Mouse (Mus musculus): ENCODE measurements around the gene Exoc7. TPM values are rescaled to one million over a fixed set of nuclear protein-coding genes. Genes with fewer than 3 reads are reported as not detected.

The Exoc7 gene
- polyA plus RNA-seq (2015; fragmentation: Nextera tagmentation; extraction: Ambion mirVana): 44.6 and 49.2 TPM in 2 replicates

GRCm38 (mm10) chr11:116307019-116307725 lies at the start of gene Exoc7:
Gene Exoc7 (minus strand): TSS chr11:116307233.
- Histone ChIP-seq H3K4me1 (replicated peaks; ENCODE audit: control insufficient read depth, insufficient read depth, low read length) (0 out of 2 replicates have a peak, but pooled peaks cover 3% of the 10 kb centered on the region), H3K9ac (ENCODE audit: low read depth, low read length) (peak within 1 kb of the TSS; percentile 84), H3K4me2 (replicated peaks; ENCODE audit: low read depth) (peak within 1 kb of the TSS; percentile 83), H3K27me3 (replicated peaks; ENCODE audit: control insufficient read depth, insufficient read depth, low read length) (no peaks in the 10 kb centered on the region), H3K9me3 (ENCODE audit: control insufficient read depth) (no peaks in the 10 kb centered on the region), H3K4me3 (ENCODE audit: low read depth, low read length) (peak within 1 kb of the TSS; percentile 72), H3K27ac (ENCODE audit: low read depth, low read length) (no peak within 1 kb of the TSS), H3K36me3 (ENCODE audit: control insufficient read depth, insufficient read depth) (peaks cover 25% of the 10 kb centered on the region)
- 85% methylated on average over 10 of the region's 10 CpGs for WGBS
- no peak for TF ChIP-seq CTCF (IDR thresholded peaks at IDR 0.05; ENCODE audit: low read depth)
- peak; percentile 16; the same call in 1 of the 2 replicates for ATAC-seq

- TF ChIP-seq CTCF (IDR thresholded peaks at IDR 0.05; ENCODE audit: low read depth): 0 out of 2 replicates have a peak, but pooled peaks have one; percentile 3
- Histone ChIP-seq H3K9ac (ENCODE audit: low read depth, low read length) (no peak overlapping the region), H3K36me3 (ENCODE audit: control insufficient read depth, insufficient read depth) (peaks cover 11% of the 10 kb centered on the region; the same call in 1 of the 2 replicates), H3K4me3 (ENCODE audit: low read depth, low read length) (no peak overlapping the region), H3K9me3 (ENCODE audit: control insufficient read depth) (no peaks in the 10 kb centered on the region), H3K27ac (ENCODE audit: low read depth, low read length) (no peak overlapping the region), H3K4me1 (replicated peaks; ENCODE audit: control insufficient read depth, insufficient read depth, low read length) (0 out of 2 replicates have a peak, but pooled peaks cover 4% of the 10 kb centered on the region), H3K27me3 (replicated peaks; ENCODE audit: control insufficient read depth, insufficient read depth, low read length) (no peaks in the 10 kb centered on the region), H3K4me2 (replicated peaks; ENCODE audit: low read depth) (no peak overlapping the region)
- ATAC-seq: 0 out of 2 replicates have a peak, but pooled peaks have one; percentile 23
- WGBS: 63% methylated on average over 17 of the region's 17 CpGs
Observed at GRCm38 (mm10) chr11:116354521-116354920, 47.5 kb upstream of the Exoc7 start.

- H3K27me3 ChIP-seq (replicated peaks; ENCODE audit: control insufficient read depth, insufficient read depth, low read length): no peaks in the 10 kb centered on the region
- no peak overlapping the region for H3K4me3 ChIP-seq (ENCODE audit: low read depth, low read length)
- 0 out of 2 replicates have a peak, but pooled peaks cover 4% of the 10 kb centered on the region for H3K4me1 ChIP-seq (replicated peaks; ENCODE audit: control insufficient read depth, insufficient read depth, low read length)
- H3K36me3 ChIP-seq (ENCODE audit: control insufficient read depth, insufficient read depth): peaks cover 7% of the 10 kb centered on the region; the same call in 1 of the 2 replicates
- H3K27ac ChIP-seq (ENCODE audit: low read depth, low read length): peak overlapping the region; percentile 57
- H3K9me3 ChIP-seq (ENCODE audit: control insufficient read depth): no peaks in the 10 kb centered on the region
- no peak overlapping the region for H3K9ac ChIP-seq (ENCODE audit: low read depth, low read length)
- 64% methylated on average over 8 of the region's 8 CpGs for WGBS
- TF ChIP-seq CTCF (IDR thresholded peaks at IDR 0.05; ENCODE audit: low read depth): no peak
- H3K4me2 ChIP-seq (replicated peaks; ENCODE audit: low read depth): no peak overlapping the region
- ATAC-seq: peak; percentile 35; the same call in 1 of the 2 replicates
Observed at GRCm38 (mm10) chr11:116353535-116353934, 46.5 kb upstream of the Exoc7 start.

GRCm38 (mm10) chr11:116351294-116351693 lies 44.3 kb upstream of the Exoc7 start:
- ATAC-seq: peak; percentile 14; the same call in 1 of the 2 replicates
- WGBS: 73% methylated on average over 5 of the region's 5 CpGs
- H3K4me3 ChIP-seq (ENCODE audit: low read depth, low read length): no peak overlapping the region
- H3K27me3 ChIP-seq (replicated peaks; ENCODE audit: control insufficient read depth, insufficient read depth, low read length): no peaks in the 10 kb centered on the region
- TF ChIP-seq CTCF (IDR thresholded peaks at IDR 0.05; ENCODE audit: low read depth): peak; percentile 64
- no peak overlapping the region for H3K27ac ChIP-seq (ENCODE audit: low read depth, low read length)
- no peak overlapping the region for H3K9ac ChIP-seq (ENCODE audit: low read depth, low read length)
- peaks cover 14% of the 10 kb centered on the region; the same call in 1 of the 2 replicates for H3K36me3 ChIP-seq (ENCODE audit: control insufficient read depth, insufficient read depth)
- 0 out of 2 replicates have a peak, but pooled peaks cover 4% of the 10 kb centered on the region for H3K4me1 ChIP-seq (replicated peaks; ENCODE audit: control insufficient read depth, insufficient read depth, low read length)
- no peak overlapping the region for H3K4me2 ChIP-seq (replicated peaks; ENCODE audit: low read depth)
- no peaks in the 10 kb centered on the region for H3K9me3 ChIP-seq (ENCODE audit: control insufficient read depth)

GRCm38 (mm10) chr11:116347955-116348354 lies 40.9 kb upstream of the Exoc7 start:
- H3K27me3 ChIP-seq (replicated peaks; ENCODE audit: control insufficient read depth, insufficient read depth, low read length): no peaks in the 10 kb centered on the region
- no peak overlapping the region for H3K9ac ChIP-seq (ENCODE audit: low read depth, low read length)
- no peak overlapping the region for H3K4me2 ChIP-seq (replicated peaks; ENCODE audit: low read depth)
- H3K36me3 ChIP-seq (ENCODE audit: control insufficient read depth, insufficient read depth): peaks cover 12% of the 10 kb centered on the region; the same call in 1 of the 2 replicates
- WGBS: 82% methylated on average over 5 of the region's 5 CpGs
- no peaks in the 10 kb centered on the region for H3K4me1 ChIP-seq (replicated peaks; ENCODE audit: control insufficient read depth, insufficient read depth, low read length)
- no peak overlapping the region for H3K27ac ChIP-seq (ENCODE audit: low read depth, low read length)
- TF ChIP-seq CTCF (IDR thresholded peaks at IDR 0.05; ENCODE audit: low read depth): no peak
- no peak overlapping the region for H3K4me3 ChIP-seq (ENCODE audit: low read depth, low read length)
- no peak for ATAC-seq
- H3K9me3 ChIP-seq (ENCODE audit: control insufficient read depth): no peaks in the 10 kb centered on the region

- no peak for TF ChIP-seq CTCF (IDR thresholded peaks at IDR 0.05; ENCODE audit: low read depth)
- H3K9me3 ChIP-seq (ENCODE audit: control insufficient read depth): no peaks in the 10 kb centered on the region
- H3K27me3 ChIP-seq (replicated peaks; ENCODE audit: control insufficient read depth, insufficient read depth, low read length): no peaks in the 10 kb centered on the region
- H3K4me2 ChIP-seq (replicated peaks; ENCODE audit: low read depth): no peak overlapping the region
- peaks cover 13% of the 10 kb centered on the region; the same call in 1 of the 2 replicates for H3K36me3 ChIP-seq (ENCODE audit: control insufficient read depth, insufficient read depth)
- WGBS: 82% methylated on average over 7 of the region's 7 CpGs
- H3K4me3 ChIP-seq (ENCODE audit: low read depth, low read length): no peak overlapping the region
- H3K4me1 ChIP-seq (replicated peaks; ENCODE audit: control insufficient read depth, insufficient read depth, low read length): no peaks in the 10 kb centered on the region
- no peak overlapping the region for H3K27ac ChIP-seq (ENCODE audit: low read depth, low read length)
- no peak overlapping the region for H3K9ac ChIP-seq (ENCODE audit: low read depth, low read length)
- no peak for ATAC-seq
Observed at GRCm38 (mm10) chr11:116347012-116347411, 40.0 kb upstream of the Exoc7 start.

Measured in intestine, postnatal 0 days (tissue).